Mouse (Mus musculus) myocyte (in vitro differentiated cells): ENCODE measurements around the gene Aaed1.

Experiments
- CEBPB ChIP-seq: IDR thresholded peaks from 2 replicates; pipeline ENCODE4 v1.6.1; 2011; ENCODE audit warnings: mild to moderate bottlenecking, moderate library complexity; ENCODE audit not compliant: poor library complexity, insufficient read depth, severe bottlenecking
- E2F4 ChIP-seq: IDR thresholded peaks from one replicate; pipeline ENCODE4 v1.6.1; 2011; ENCODE audit warnings: mild to moderate bottlenecking, control low read depth, moderate library complexity; ENCODE audit not compliant: insufficient read depth
- MAX ChIP-seq: IDR thresholded peaks from one replicate; pipeline ENCODE4 v1.6.1; 2011; ENCODE audit warnings: low read depth, mild to moderate bottlenecking, control low read depth
- MYOG ChIP-seq, 3 experiments: IDR thresholded peaks; one replicate each; pipeline ENCODE4 v1.6.1; 2011; ENCODE audit warnings: control low read depth in 2 of 3, low read depth in 2 of 3, mild to moderate bottlenecking in 2 of 3; ENCODE audit not compliant: insufficient read length in 2 of 3, control insufficient read depth in 1 of 3, insufficient read depth in 1 of 3
- POLR2A ChIP-seq: IDR thresholded peaks from one replicate; pipeline ENCODE4 v1.6.1; 2011; ENCODE audit warnings: low read depth, mild to moderate bottlenecking, control low read depth, moderate library complexity; ENCODE audit not compliant: insufficient read length
- POLR2AphosphoS2 ChIP-seq: IDR thresholded peaks from one replicate; pipeline ENCODE4 v1.6.1; 2011; ENCODE audit warnings: low read depth, control low read depth; ENCODE audit not compliant: insufficient read length
- TCF12 ChIP-seq: IDR thresholded peaks from one replicate; pipeline ENCODE4 v1.6.1; 2011; ENCODE audit warnings: mild to moderate bottlenecking, control low read depth; ENCODE audit not compliant: poor library complexity, insufficient read depth, severe bottlenecking
- TCF3 ChIP-seq: IDR thresholded peaks from one replicate; pipeline ENCODE4 v1.6.1; 2011; ENCODE audit warnings: low read depth, control low read depth; ENCODE audit not compliant: insufficient read length
- USF1 ChIP-seq: IDR thresholded peaks from one replicate; pipeline ENCODE4 v1.6.1; 2011; ENCODE audit warnings: low read depth, mild to moderate bottlenecking, control low read depth, moderate library complexity

DNA sequence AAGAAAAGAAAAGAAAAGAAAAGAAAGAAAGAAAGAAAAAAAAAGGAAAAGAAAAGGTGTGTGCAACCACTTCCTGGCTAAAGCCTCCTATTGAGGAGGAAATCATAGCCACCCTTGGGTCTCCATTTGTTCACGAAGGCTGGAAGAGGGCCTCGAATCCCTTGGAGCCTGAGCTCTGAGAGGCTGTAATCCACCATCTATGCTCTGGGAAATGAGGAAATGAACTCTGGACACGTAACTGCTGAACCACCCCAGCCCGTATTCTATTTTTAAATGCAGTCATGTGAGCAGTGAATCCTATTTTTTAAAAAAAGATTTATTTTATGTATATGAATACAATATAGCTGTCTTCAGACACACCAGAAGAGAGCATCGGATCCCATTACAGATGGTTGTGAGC is 31.6 kb downstream of the Aaed1 start:
- no peak for TF ChIP-seq POLR2A
- TF ChIP-seq USF1 = no peak
- no peak for TF ChIP-seq TCF3
- no peak for TF ChIP-seq E2F4
- TF ChIP-seq MYOG (IDR thresholded peaks at IDR 0.05; ENCODE audit: control insufficient read depth in 1 of 3, insufficient read depth in 1 of 3, insufficient read length in 2 of 3, low read depth in 2 of 3) = no peak
- no peak for TF ChIP-seq MAX
- no peak for TF ChIP-seq POLR2AphosphoS2
- TF ChIP-seq TCF12 = no peak
- TF ChIP-seq CEBPB = no peak
